Mouse (Mus musculus) CH12.LX (cell line): ENCODE data around the gene Ap3s2. TPM values are rescaled to one million over a fixed set of nuclear protein-coding genes. Genes with fewer than 3 reads are reported as not detected.

ENCODE experiments used
- DNase-seq: peaks from one replicate; pipeline ENCODE4 v3.0.0-alpha.2; 2013; ENCODE audit errors: extremely low read depth
- H3K27ac ChIP-seq: 2 replicates; pipeline ENCODE4 v1.5.1; 2012; ENCODE audit warnings: low read depth, mild to moderate bottlenecking, control low read depth, moderate library complexity; ENCODE audit not compliant: insufficient read depth
- H3K27me3 ChIP-seq: replicated peaks from 2 replicates; pipeline ENCODE3; 2012; ENCODE audit warnings: inconsistent platforms
- H3K36me3 ChIP-seq, 2 experiments: replicated peaks in 1 of 2; 2 replicates each; pipeline versions ENCODE3 to v1.6.1; 2012; ENCODE audit warnings: inconsistent platforms in 1 of 2, low read length in 1 of 2, mild to moderate bottlenecking in 1 of 2, mixed read lengths in 1 of 2, moderate library complexity in 1 of 2; ENCODE audit not compliant: control insufficient read depth in 1 of 2, insufficient read depth in 1 of 2
- H3K4me1 ChIP-seq, 2 experiments: 2 replicates each; pipeline ENCODE4 v1.6.1; 2012; ENCODE audit warnings: inconsistent platforms in 1 of 2, moderate library complexity in 1 of 2; ENCODE audit not compliant: insufficient read depth in 2 of 2, control insufficient read depth in 1 of 2
- H3K4me2 ChIP-seq: 2 replicates; pipeline ENCODE4 v1.6.1; 2012; ENCODE audit warnings: low read depth, mild to moderate bottlenecking, control low read depth; ENCODE audit not compliant: poor library complexity, insufficient read depth, severe bottlenecking
- H3K4me3 ChIP-seq, 3 experiments: fragments of 150-350 bp in 1 of 3; sonication (generic) in 1 of 3; replicated peaks in 1 of 3; 2 replicates each; pipeline versions ENCODE3 to v1.5.1; 2011 to 2012; ENCODE audit warnings: low read depth in 2 of 3, low read length in 2 of 3, mild to moderate bottlenecking in 2 of 3, moderate library complexity in 2 of 3, control low read depth in 1 of 3, improper control_type of control experiment in 1 of 3, inconsistent platforms in 1 of 3, mixed read lengths in 1 of 3; ENCODE audit not compliant: poor library complexity in 1 of 3
- H3K79me2 ChIP-seq: replicated peaks from 2 replicates; pipeline ENCODE4 v1.6.1; 2012; ENCODE audit warnings: mild to moderate bottlenecking, moderate library complexity; ENCODE audit not compliant: control insufficient read depth, poor library complexity, insufficient read depth, severe bottlenecking; ENCODE audit errors: extremely low read depth
- H3K9ac ChIP-seq: 2 replicates; pipeline ENCODE4 v1.6.1; 2012; ENCODE audit warnings: low read depth, mild to moderate bottlenecking, control low read depth, moderate library complexity; ENCODE audit not compliant: insufficient read depth
- H3K9me3 ChIP-seq: replicated peaks from 2 replicates; pipeline ENCODE3; 2012; ENCODE audit warnings: low read length, inconsistent platforms, mixed read lengths
- E2F4 ChIP-seq: IDR thresholded peaks from 2 replicates; pipeline ENCODE4 v1.6.1; 2011; ENCODE audit warnings: low read depth, low read length, improper control_type of control experiment; ENCODE audit not compliant: insufficient replicate concordance
- EP300 ChIP-seq: IDR thresholded peaks from 2 replicates; pipeline ENCODE4 v1.6.1; 2011; ENCODE audit warnings: low read length, improper control_type of control experiment
- IRF4 ChIP-seq: IDR thresholded peaks from 2 replicates; pipeline ENCODE4 v1.6.1; 2014; ENCODE audit warnings: low read depth, mild to moderate bottlenecking, inconsistent platforms, low read length, improper control_type of control experiment
- KAT2A ChIP-seq: IDR thresholded peaks from 2 replicates; pipeline ENCODE4 v1.6.1; 2012; ENCODE audit warnings: low read length, improper control_type of control experiment, inconsistent platforms; ENCODE audit not compliant: insufficient replicate concordance
- MAZ ChIP-seq: IDR thresholded peaks from 2 replicates; pipeline ENCODE4 v1.6.1; 2012; ENCODE audit warnings: low read depth, mild to moderate bottlenecking, inconsistent platforms, low read length, improper control_type of control experiment, moderate library complexity
- MYC ChIP-seq: IDR thresholded peaks from 2 replicates; pipeline ENCODE4 v1.6.1; 2011; ENCODE audit warnings: low read depth, mild to moderate bottlenecking, improper control_type of control experiment, low read length
- PAX5 ChIP-seq: IDR thresholded peaks from 2 replicates; pipeline ENCODE4 v1.6.1; 2012; ENCODE audit warnings: low read length, inconsistent platforms, mixed read lengths
- RAD21 ChIP-seq: IDR thresholded peaks from 2 replicates; pipeline ENCODE4 v1.6.1; 2011; ENCODE audit warnings: low read depth, mild to moderate bottlenecking, low read length, improper control_type of control experiment, moderate library complexity
- SIN3A ChIP-seq: IDR thresholded peaks from 2 replicates; pipeline ENCODE4 v1.6.1; 2012; ENCODE audit warnings: low read length, improper control_type of control experiment, inconsistent platforms
- TBP ChIP-seq: conservative IDR thresholded peaks from 2 replicates; pipeline ENCODE4 v1.6.1; 2011; ENCODE audit warnings: low read depth, low read length, improper control_type of control experiment
- UBTF ChIP-seq: IDR thresholded peaks from 2 replicates; pipeline ENCODE4 v1.6.1; 2012; ENCODE audit warnings: low read depth, mild to moderate bottlenecking, inconsistent platforms, low read length, improper control_type of control experiment, moderate library complexity
- USF2 ChIP-seq: conservative IDR thresholded peaks from 2 replicates; pipeline ENCODE4 v1.6.1; 2011; ENCODE audit warnings: low read depth, low read length, improper control_type of control experiment
- ZMIZ1 ChIP-seq: IDR thresholded peaks from 2 replicates; pipeline ENCODE4 v1.6.1; 2012; ENCODE audit warnings: low read depth, mild to moderate bottlenecking, inconsistent platforms, low read length, improper control_type of control experiment
- ZNF384 ChIP-seq: IDR thresholded peaks from 2 replicates; pipeline ENCODE4 v1.6.1; 2012; ENCODE audit warnings: low read depth, low read length, improper control_type of control experiment, inconsistent platforms
- dilution Hi-C: fragments of 300-500 bp; cut with MboI; formaldehyde crosslinking; loops from 2 replicates; pipeline ENCODE4 v1.14.3; 2020; ENCODE audit warnings: low sequenced_read_pairs; ENCODE audit not compliant: extremely low pct_unique_long_range_greater_than_20kb, extremely low pct_ligation_motif_present
- in situ Hi-C: fragments of 300-500 bp; cut with MboI; formaldehyde crosslinking; loops from 3 replicates; pipeline ENCODE4 v1.14.3; 2019; ENCODE audit warnings: low sequenced_read_pairs, low pct_ligation_motif_present, low pct_unique_long_range_greater_than_20kb, mixed read lengths
- polyA plus RNA-seq: library from polyadenylated mRNA; unstranded; fragments of >175 nt; gene quantifications from 2 replicates; pipeline ENCODE4 v1.2.1, GENCODE M21; 2012; ENCODE audit warnings: low read depth; ENCODE audit not compliant: insufficient read length
- total RNA-seq, 2 experiments: library from RNA; depleted of rRNA; stranded (reverse); fragments of 300-350 nt in 1 of 2; fragments of >200 nt in 1 of 2; gene quantifications; 2 replicates each; pipeline ENCODE4 v1.2.3; 2012 to 2014

The Ap3s2 gene
- total and polyA plus RNA-seq, 3 experiments = 12.7 to 21.8 (median 14.9) TPM

DNA sequence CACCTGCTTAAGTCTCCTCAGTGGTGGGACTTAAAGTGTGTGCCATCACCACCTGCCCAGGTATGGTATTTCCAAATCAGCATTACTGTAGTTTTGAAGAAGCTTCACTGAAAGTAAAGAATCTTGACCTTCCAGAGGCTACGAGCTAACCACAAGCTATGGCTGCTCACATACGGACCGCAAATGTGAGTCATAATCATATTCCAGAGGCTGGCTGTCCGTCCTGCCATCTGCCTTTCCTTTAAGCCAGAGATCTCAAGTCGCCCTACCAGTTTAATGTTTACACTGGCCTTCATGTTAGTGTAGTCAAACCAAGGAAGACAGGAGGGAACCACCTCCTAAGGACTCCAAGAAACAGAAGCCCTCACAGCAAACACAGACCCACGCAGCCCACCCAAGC is 38.5 kb downstream of the Ap3s2 start:
- Histone ChIP-seq H3K4me2 (no peak overlapping the region), H3K4me1 (peaks cover 0 to 5% of the 10 kb centered on the region in 2 experiments; a peak in 1 of 4 replicates), H3K27me3 (no peaks in the 10 kb centered on the region), H3K36me3 (peaks cover 39 to 85% of the 10 kb centered on the region in 2 experiments), H3K9me3 (no peaks in the 10 kb centered on the region), H3K9ac (no peak overlapping the region), H3K4me3 (no peak overlapping the region), H3K27ac (no peak overlapping the region), H3K79me2 (no peaks in the 10 kb centered on the region)
- in situ Hi-C loops (no loop called here), dilution Hi-C loops (no loop called here)
- no peak for TF ChIP-seq RAD21
- DNase-seq = no peak

DNA sequence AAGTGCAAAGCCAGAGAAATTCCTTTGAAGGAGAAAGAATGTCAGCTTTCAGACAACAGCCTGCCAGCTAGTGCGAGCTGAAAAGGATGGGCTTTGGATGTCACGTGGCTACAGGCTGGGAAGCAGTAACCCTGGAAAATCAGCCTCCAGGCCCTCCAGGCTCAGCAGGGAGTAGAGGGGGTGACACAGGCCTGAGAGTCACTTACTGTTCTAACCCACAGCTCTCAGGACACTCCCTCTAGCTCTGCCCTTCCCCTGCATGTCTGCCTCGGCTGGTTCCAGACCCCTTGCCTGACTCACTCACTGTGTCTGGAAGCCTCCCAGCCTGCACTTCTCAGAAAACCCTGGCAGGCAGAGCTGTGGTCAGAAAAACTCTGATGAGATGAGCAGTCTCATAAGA is 39.5 kb downstream of the Ap3s2 start:
- H3K79me2 ChIP-seq = no peaks in the 10 kb centered on the region
- no peaks in the 10 kb centered on the region for H3K9me3 ChIP-seq
- H3K27ac ChIP-seq = no peak overlapping the region
- peaks cover 0 to 5% of the 10 kb centered on the region in 2 experiments; a peak in 1 of 4 replicates for H3K4me1 ChIP-seq
- H3K4me3 ChIP-seq = no peak overlapping the region
- TF ChIP-seq IRF4 (no peak), USF2 (no peak), E2F4 (no peak), ZMIZ1 (no peak), RAD21 (no peak), KAT2A (no peak), UBTF (no peak), SIN3A (no peak), EP300 (no peak), PAX5 (no peak), MYC (no peak)
- H3K4me2 ChIP-seq = no peak overlapping the region
- dilution Hi-C loops (no loop called here), in situ Hi-C loops (no loop called here)
- H3K27me3 ChIP-seq = no peaks in the 10 kb centered on the region
- no peak for DNase-seq
- H3K9ac ChIP-seq = no peak overlapping the region
- H3K36me3 ChIP-seq = peaks cover 39 to 87% of the 10 kb centered on the region in 2 experiments

DNA sequence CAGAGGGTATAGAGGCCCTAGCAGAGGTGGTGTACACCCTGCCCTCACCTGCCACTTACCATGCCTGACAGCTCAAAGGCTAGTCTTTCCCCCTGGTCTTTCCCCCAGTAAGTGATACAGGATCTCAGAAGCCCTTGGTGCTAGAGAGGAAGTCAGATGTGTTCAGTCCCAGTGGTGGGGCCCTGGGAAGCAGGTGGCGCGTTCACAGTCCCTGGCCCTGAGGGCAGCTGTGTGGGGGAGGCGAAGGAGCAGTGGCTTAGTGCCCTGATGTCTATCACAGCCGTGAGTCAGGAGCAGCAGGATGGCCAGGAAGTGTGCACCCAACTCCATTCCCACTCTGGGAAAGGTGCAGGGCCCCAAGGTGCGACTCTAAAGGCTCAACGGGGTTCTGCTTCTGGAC is 40.4 kb downstream of the Ap3s2 start:
- Histone ChIP-seq H3K36me3 (peaks cover 32 to 85% of the 10 kb centered on the region in 2 experiments), H3K4me1 (peaks cover 3 to 5% of the 10 kb centered on the region in 2 experiments; a peak in 2 of 4 replicates), H3K9ac (no peak overlapping the region), H3K27ac (no peak overlapping the region), H3K4me3 (no peak overlapping the region), H3K9me3 (no peaks in the 10 kb centered on the region), H3K79me2 (no peaks in the 10 kb centered on the region), H3K4me2 (no peak overlapping the region), H3K27me3 (no peaks in the 10 kb centered on the region)
- dilution Hi-C loops = no loop called here
- no peak for TF ChIP-seq SIN3A
- no peak for TF ChIP-seq MYC
- TF ChIP-seq ZNF384 = no peak
- no peak for TF ChIP-seq TBP
- no peak for TF ChIP-seq MAZ
- in situ Hi-C loops = no loop called here
- no peak for DNase-seq
